Mouse (Mus musculus) midbrain, embryonic 12.5 days (tissue): ENCODE measurements around the gene Ntng2. TPM values are rescaled to one million over a fixed set of nuclear protein-coding genes. Genes with fewer than 3 reads are reported as not detected.
A peak's percentile ranks its signal among the peaks of the same experiment; 100 is the strongest.

ENCODE experiments used
- ATAC-seq: fragments of 200-750 bp; cut with Nextera tagmentation; 2 replicates; pipeline ENCODE4 v1.8.0; 2017; ENCODE audit warnings: low read depth, moderate TSS enrichment, moderate library complexity; ENCODE audit not compliant: low FRiP score
- H3K27ac ChIP-seq: fragments of 300-500 bp; sonication (generic); replicated peaks from 2 replicates; pipeline ENCODE4 v1.5.1; 2016; ENCODE audit warnings: mild to moderate bottlenecking
- H3K27me3 ChIP-seq: fragments of 300-500 bp; sonication (generic); 2 replicates; pipeline ENCODE4 v1.6.1; 2016; ENCODE audit warnings: mild to moderate bottlenecking
- H3K36me3 ChIP-seq: fragments of 300-500 bp; sonication (generic); 2 replicates; pipeline ENCODE4 v1.6.1; 2016
- H3K4me1 ChIP-seq: fragments of 300-500 bp; sonication (generic); 2 replicates; pipeline ENCODE4 v1.6.1; 2016
- H3K4me2 ChIP-seq: fragments of 300-500 bp; sonication (generic); replicated peaks from 2 replicates; pipeline ENCODE4 v1.6.1; 2016; ENCODE audit warnings: mild to moderate bottlenecking, moderate library complexity
- H3K4me3 ChIP-seq: fragments of 300-500 bp; sonication (generic); 2 replicates; pipeline ENCODE4 v1.5.1; 2016; ENCODE audit warnings: mild to moderate bottlenecking
- H3K9ac ChIP-seq: fragments of 300-500 bp; sonication (generic); replicated peaks from 2 replicates; pipeline ENCODE4 v1.6.1; 2016; ENCODE audit warnings: mild to moderate bottlenecking, moderate library complexity
- H3K9me3 ChIP-seq: fragments of 300-500 bp; sonication (generic); 2 replicates; pipeline ENCODE4 v1.6.1; 2016; ENCODE audit warnings: mild to moderate bottlenecking
- WGBS: fragments of 180-500 bp; shearing (Covaris S2); methylation state at CpG from one replicate; pipeline ENCODE4 v1.1.7; 2016; 5-methylcytosine and 5-hydroxymethylcytosine counted together
- polyA plus RNA-seq: library from polyadenylated mRNA; unstranded; fragments of >200 nt; fragmentation: Nextera tagmentation; extraction: Ambion mirVana; gene quantifications from 2 replicates; pipeline ENCODE4 v1.2.1, GENCODE M21; 2016

Ntng2 gene
- polyA plus RNA-seq, 1 experiment from 2014 or later, result 6.3 TPM

GRCm38 (mm10) chr2:29251095-29252058 lies 1.4 kb downstream of the Ntng2 start:
- Histone ChIP-seq H3K4me2 (peak overlapping the region; percentile 98), H3K36me3 (no peaks in the 10 kb centered on the region), H3K27me3 (peaks cover 86% of the 10 kb centered on the region), H3K27ac (peak overlapping the region; percentile 78), H3K4me1 (peaks cover 61% of the 10 kb centered on the region), H3K9ac (peak overlapping the region; percentile 73), H3K4me3 (peak overlapping the region; percentile 66), H3K9me3 (no peaks in the 10 kb centered on the region)
- no peak for ATAC-seq
- WGBS, result under 1% methylated on average over 61 of the region's 61 CpGs

- H3K9me3 ChIP-seq, result no peaks in the 10 kb centered on the region
- peak overlapping the region; percentile 66 for H3K4me3 ChIP-seq
- no peak for ATAC-seq
- under 1% methylated on average over 44 of the region's 44 CpGs for WGBS
- H3K9ac ChIP-seq, result peak overlapping the region; percentile 73
- H3K27me3 ChIP-seq, result peaks cover 89% of the 10 kb centered on the region
- peaks cover 63% of the 10 kb centered on the region for H3K4me1 ChIP-seq
- peak overlapping the region; percentile 98 for H3K4me2 ChIP-seq
- H3K36me3 ChIP-seq, result no peaks in the 10 kb centered on the region
- peak overlapping the region; percentile 46; the same call in 1 of the 2 replicates for H3K27ac ChIP-seq
Observed at GRCm38 (mm10) chr2:29250263-29251094, 2.3 kb downstream of the Ntng2 start.

DNA sequence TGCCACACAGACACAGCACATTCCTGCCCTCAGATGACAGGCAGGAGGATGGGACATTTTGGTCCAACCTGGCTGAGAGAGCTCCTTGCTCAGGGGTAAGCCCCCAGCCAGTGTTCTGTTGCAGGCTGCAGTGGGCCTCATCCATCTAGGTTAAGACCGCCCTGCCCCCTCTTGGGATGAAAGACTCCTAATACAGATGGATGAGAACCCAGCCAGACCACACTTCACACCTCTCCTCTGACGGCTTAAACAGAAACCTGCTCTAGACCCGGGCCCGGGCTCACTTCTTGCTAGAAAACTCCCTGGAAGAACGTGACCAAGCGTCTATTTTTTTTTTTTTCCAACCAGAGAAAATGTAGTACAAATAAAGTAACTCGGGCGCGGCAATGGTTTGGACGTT lies 3.0 kb downstream of the Ntng2 start:
- H3K27ac ChIP-seq, result no peak overlapping the region
- peaks cover 85% of the 10 kb centered on the region for H3K27me3 ChIP-seq
- H3K4me3 ChIP-seq, result peak overlapping the region; percentile 66
- no peak for ATAC-seq
- H3K9ac ChIP-seq, result peak overlapping the region; percentile 73; the same call in 1 of the 2 replicates
- H3K9me3 ChIP-seq, result no peaks in the 10 kb centered on the region
- WGBS, result 5% methylated on average over 10 of the region's 10 CpGs
- peaks cover 59% of the 10 kb centered on the region for H3K4me1 ChIP-seq
- peak overlapping the region; percentile 98 for H3K4me2 ChIP-seq
- no peaks in the 10 kb centered on the region for H3K36me3 ChIP-seq

DNA sequence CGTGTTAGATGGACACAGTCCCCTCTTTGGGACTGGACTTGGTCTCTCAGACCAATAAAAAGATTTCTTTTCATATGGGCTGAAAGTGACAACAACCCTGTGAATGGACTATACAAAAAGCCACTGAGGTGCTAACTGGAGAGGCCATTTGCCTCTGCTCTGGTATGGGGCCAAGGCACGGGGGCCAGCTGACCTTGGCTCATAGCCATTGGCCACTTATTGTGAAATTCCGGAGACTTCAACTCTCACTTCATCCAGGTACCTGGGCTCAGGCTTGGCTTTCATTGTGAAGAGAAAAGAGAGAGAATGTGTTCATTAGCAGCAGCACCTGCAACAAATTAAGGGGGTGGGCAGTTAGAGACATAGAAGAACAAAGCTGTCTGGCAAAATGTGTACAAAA lies 4.3 kb downstream of the Ntng2 start:
- Histone ChIP-seq H3K27me3 (peaks cover 73% of the 10 kb centered on the region), H3K9ac (no peak overlapping the region), H3K4me2 (no peak overlapping the region), H3K36me3 (peaks cover 5% of the 10 kb centered on the region; the same call in 1 of the 2 replicates), H3K9me3 (no peaks in the 10 kb centered on the region), H3K27ac (no peak overlapping the region), H3K4me1 (peaks cover 53% of the 10 kb centered on the region), H3K4me3 (no peak overlapping the region)
- WGBS, result 70% methylated on average over 3 of the region's 3 CpGs
- ATAC-seq, result no peak

DNA sequence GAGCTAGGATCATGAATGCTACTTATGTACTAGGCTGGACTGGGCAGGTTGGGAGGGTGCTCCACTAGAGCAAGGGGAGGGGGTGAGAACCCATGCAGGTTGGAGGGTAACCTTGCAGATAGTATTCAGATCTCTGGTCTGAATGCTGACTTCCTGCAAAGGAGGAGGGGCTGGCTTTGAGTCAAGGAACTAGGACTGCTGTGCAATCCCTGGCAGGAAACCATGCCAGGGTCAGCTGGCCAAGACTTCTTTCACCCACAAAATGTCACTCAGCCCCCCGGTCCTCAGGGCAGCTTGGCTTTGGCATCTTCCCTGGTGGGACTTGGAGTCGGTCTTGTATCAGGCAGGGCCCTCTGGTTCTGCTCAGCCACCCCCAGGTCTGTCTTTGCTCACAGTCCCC lies 5.4 kb downstream of the Ntng2 start:
- 72% methylated on average over 2 of the region's 2 CpGs for WGBS
- Histone ChIP-seq H3K4me1 (peaks cover 43% of the 10 kb centered on the region), H3K27ac (no peak overlapping the region), H3K27me3 (peaks cover 61% of the 10 kb centered on the region), H3K36me3 (peaks cover 5% of the 10 kb centered on the region; the same call in 1 of the 2 replicates), H3K4me2 (0 out of 2 replicates have a peak overlapping the region, but pooled peaks have one; percentile 4), H3K9me3 (no peaks in the 10 kb centered on the region), H3K9ac (no peak overlapping the region), H3K4me3 (no peak overlapping the region)
- no peak for ATAC-seq

- Histone ChIP-seq H3K4me3 (no peak overlapping the region), H3K4me2 (0 out of 2 replicates have a peak overlapping the region, but pooled peaks have one; percentile 4), H3K4me1 (peaks cover 40% of the 10 kb centered on the region), H3K27ac (no peak overlapping the region), H3K36me3 (peaks cover 5% of the 10 kb centered on the region; the same call in 1 of the 2 replicates), H3K9me3 (no peaks in the 10 kb centered on the region), H3K9ac (no peak overlapping the region), H3K27me3 (peaks cover 57% of the 10 kb centered on the region)
- WGBS, result 71% methylated on average over 7 of the region's 7 CpGs
- no peak for ATAC-seq
Observed at GRCm38 (mm10) chr2:29246891-29247290, 5.9 kb downstream of the Ntng2 start.

DNA sequence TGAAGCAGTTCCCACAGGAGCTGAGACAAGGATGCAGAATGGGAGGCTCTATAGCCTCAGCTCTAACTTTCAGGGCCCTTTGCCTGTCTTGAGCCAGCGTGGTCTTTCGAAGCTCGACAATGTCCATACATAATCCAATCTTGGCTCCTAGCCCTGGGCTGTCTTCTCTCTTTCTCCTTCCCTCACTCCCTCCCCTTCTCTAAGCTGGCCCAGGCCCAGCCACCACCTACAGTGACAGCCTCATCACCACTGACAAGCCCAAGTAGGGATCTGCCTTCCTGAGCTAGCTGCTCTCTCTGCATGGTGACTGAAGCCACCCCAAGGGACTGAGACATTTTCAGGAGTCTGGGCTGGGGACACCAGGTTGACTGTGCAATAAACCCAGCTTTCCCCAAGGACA lies 6.5 kb downstream of the Ntng2 start:
- ATAC-seq, result no peak
- Histone ChIP-seq H3K4me3 (no peak overlapping the region), H3K9me3 (no peaks in the 10 kb centered on the region), H3K9ac (no peak overlapping the region), H3K27ac (no peak overlapping the region), H3K36me3 (peaks cover 5% of the 10 kb centered on the region; the same call in 1 of the 2 replicates), H3K4me1 (peaks cover 34% of the 10 kb centered on the region), H3K27me3 (peaks cover 51% of the 10 kb centered on the region), H3K4me2 (0 out of 2 replicates have a peak overlapping the region, but pooled peaks have one; percentile 5)
- 58% methylated on average over 3 of the region's 3 CpGs for WGBS

DNA sequence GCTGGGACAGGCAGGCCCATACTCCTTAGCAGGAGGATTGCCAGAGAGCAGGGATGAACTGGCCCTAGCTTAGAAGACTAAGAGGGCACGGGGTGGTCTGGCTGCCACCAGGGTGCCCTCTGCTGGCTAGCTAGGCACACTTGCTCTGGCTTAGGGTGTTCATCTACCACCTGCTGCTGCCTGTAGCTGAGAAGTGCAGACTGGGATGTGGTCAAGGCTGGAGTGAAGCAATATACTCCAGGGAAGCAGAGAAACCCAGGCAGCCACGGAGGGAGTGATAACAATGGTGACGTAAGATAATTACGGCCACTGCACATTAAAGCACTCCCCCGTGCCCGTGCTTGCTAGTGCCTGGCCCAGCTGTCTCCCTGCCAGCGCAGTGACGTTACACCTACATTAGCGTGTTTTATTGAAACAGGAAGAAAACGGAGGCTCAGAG lies 7.4 kb downstream of the Ntng2 start:
- peaks cover 5% of the 10 kb centered on the region; the same call in 1 of the 2 replicates for H3K36me3 ChIP-seq
- ATAC-seq, result 0 out of 2 replicates have a peak, but pooled peaks have one; percentile 23
- 39% methylated on average over 10 of the region's 10 CpGs for WGBS
- no peak overlapping the region for H3K4me3 ChIP-seq
- no peak overlapping the region for H3K9ac ChIP-seq
- no peaks in the 10 kb centered on the region for H3K9me3 ChIP-seq
- no peak overlapping the region for H3K27ac ChIP-seq
- H3K4me2 ChIP-seq, result no peak overlapping the region
- peaks cover 25% of the 10 kb centered on the region for H3K4me1 ChIP-seq
- peaks cover 46% of the 10 kb centered on the region for H3K27me3 ChIP-seq

- Histone ChIP-seq H3K9ac (no peak overlapping the region), H3K27ac (no peak overlapping the region), H3K36me3 (peaks cover 5% of the 10 kb centered on the region; the same call in 1 of the 2 replicates), H3K4me1 (no peaks in the 10 kb centered on the region), H3K9me3 (no peaks in the 10 kb centered on the region), H3K4me3 (no peak overlapping the region), H3K4me2 (no peak overlapping the region), H3K27me3 (peaks cover 7% of the 10 kb centered on the region)
- WGBS, result 68% methylated on average over 17 of the region's 17 CpGs
- no peak for ATAC-seq
Observed at GRCm38 (mm10) chr2:29239329-29239728, 13.5 kb downstream of the Ntng2 start.

- H3K9me3 ChIP-seq, result no peaks in the 10 kb centered on the region
Observed at GRCm38 (mm10) chr2:29237623-29238022, 15.2 kb downstream of the Ntng2 start.

DNA sequence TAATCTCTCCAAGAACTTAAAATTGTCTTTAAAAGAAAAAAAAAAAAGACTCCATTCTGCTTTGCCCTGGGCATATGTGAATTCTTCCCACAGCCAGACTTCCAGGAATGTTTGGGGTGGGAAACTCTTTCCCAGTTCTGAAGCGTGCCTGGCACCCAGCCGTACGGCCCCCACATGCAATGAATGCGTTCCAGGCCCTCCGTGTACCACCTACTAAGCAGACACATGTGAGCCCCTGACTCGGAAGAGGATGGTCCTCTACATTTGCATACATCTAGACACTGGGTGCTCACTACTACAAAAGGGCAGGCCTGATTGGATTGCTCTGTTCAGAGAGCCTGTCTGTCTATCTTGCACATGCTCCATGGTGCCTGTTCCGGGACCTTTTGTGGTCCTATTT lies 17.0 kb downstream of the Ntng2 start:
- no peak overlapping the region for H3K9ac ChIP-seq
- peaks cover 7% of the 10 kb centered on the region for H3K27me3 ChIP-seq
- no peak overlapping the region for H3K27ac ChIP-seq
- no peak for ATAC-seq
- H3K36me3 ChIP-seq, result no peaks in the 10 kb centered on the region
- no peak overlapping the region for H3K4me3 ChIP-seq
- no peak overlapping the region for H3K4me2 ChIP-seq
- WGBS, result 71% methylated on average over 7 of the region's 7 CpGs
- no peaks in the 10 kb centered on the region for H3K4me1 ChIP-seq
- no peaks in the 10 kb centered on the region for H3K9me3 ChIP-seq

More at GRCm38 (mm10) chr2:29237623-29238022, 15.2 kb downstream of the Ntng2 start:
- H3K4me1 ChIP-seq, result no peaks in the 10 kb centered on the region
- no peak overlapping the region for H3K9ac ChIP-seq
- H3K4me3 ChIP-seq, result no peak overlapping the region
- no peak overlapping the region for H3K4me2 ChIP-seq
- no peak for ATAC-seq
- no peaks in the 10 kb centered on the region for H3K36me3 ChIP-seq
- peaks cover 7% of the 10 kb centered on the region for H3K27me3 ChIP-seq
- H3K27ac ChIP-seq, result no peak overlapping the region
- 28% methylated on average over 4 of the region's 4 CpGs for WGBS
